Mouse (Mus musculus) brain, embryonic 18.5 days (tissue): ENCODE results near the gene Creb3l2.

Experiments
- DNase-seq: peaks from one replicate; pipeline ENCODE4 v3.0.0-alpha.2; 2012; ENCODE audit warnings: low read depth, low spot score

Gene Creb3l2

DNA sequence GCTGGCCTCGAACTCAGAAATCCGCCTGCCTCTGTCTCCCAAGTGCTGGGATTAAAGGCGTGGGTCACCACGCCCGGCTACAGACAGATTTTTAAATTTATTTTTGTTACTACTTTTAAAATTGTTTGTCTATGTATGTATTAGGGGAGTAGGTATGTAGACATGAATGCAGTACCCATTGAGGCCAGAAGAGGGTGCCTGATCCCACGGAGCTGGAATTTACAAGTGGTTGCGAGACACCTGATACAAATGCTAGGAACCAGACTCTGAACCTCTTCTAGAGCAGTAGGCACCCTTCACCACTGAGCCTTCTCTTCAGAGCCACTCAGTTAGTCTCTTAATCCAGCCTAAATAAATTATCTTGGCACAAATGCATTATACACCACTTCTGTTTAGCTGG is 70.6 kb downstream of the Creb3l2 start:
- no peak for DNase-seq

GRCm38 (mm10) chr6:37370566-37370965 is 71.4 kb downstream of the Creb3l2 start:
- DNase-seq: no peak

GRCm38 (mm10) chr6:37369750-37370149 is 72.2 kb downstream of the Creb3l2 start:
- DNase-seq: no peak

GRCm38 (mm10) chr6:37368281-37368680 is 73.7 kb downstream of the Creb3l2 start:
- no peak for DNase-seq

DNA sequence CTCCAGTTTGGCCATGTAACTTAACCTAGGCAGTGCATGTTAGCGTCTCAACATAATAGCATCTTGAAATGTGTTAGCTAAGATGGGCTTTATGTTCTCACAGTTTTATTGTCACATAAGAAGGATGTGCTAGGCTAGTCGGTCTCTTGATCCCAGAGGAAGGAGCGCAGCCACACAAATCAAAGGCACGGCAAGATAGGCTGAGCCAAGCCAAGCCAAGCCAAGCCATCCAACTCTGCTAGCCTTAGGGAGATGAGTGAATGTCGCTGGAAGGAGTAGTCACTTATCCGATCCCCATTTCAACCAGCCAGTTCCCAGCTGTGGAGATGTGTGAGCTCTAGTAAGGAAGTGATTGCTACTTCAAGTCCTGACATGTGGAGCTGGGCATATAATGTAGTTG is 75.0 kb downstream of the Creb3l2 start:
- DNase-seq: no peak

DNA sequence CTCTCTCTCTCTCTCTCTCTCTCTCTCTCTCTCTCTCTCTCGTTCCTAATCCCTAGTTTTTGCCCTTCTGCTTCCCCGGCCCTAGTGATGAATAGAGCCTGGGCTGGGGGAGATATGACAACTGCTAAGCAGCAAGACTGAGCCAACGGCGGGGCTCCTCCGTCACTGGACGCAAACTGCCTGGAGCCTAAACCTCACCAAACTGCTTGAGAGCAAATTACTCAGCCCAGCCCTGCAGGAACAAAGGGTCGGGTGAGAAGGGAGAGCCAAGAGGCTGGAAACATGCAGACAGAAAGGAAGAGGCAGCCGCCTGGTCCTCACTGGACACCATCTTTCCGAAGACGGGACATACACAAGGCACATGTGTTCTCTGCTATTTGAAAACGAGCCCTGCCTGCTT is 76.8 kb downstream of the Creb3l2 start:
- no peak for DNase-seq

DNA sequence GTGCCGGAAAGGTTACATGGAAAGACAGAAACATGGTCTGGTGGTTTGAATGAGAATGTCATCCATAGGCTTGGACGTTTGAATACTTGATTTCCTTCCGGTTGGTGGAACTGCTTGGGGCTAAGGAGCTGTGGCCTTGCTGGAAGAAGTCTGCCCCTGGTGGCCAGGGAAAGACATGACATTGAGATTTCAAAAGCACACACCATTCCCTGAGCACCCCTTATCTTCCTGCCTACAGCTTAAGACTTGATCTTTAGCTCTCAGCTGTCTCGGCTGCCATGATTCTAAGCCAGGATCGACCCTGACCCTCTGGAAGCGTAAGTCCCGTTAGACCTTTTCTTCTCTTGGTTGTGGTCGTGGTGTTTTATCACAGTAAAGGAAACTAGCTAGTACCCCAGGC is 77.6 kb downstream of the Creb3l2 start:
- DNase-seq: no peak

GRCm38 (mm10) chr6:37360813-37361385 is 81.0 kb downstream of the Creb3l2 start:
- DNase-seq: no peak

GRCm38 (mm10) chr6:37354449-37355179 is 87.3 kb downstream of the Creb3l2 start:
- DNase-seq: peak; percentile 71

- no peak for DNase-seq
These were observed 88.3 kb downstream of the Creb3l2 start for GRCm38 (mm10) chr6:37353616-37354015.

- DNase-seq: no peak
These were observed 90.1 kb downstream of the Creb3l2 start for GRCm38 (mm10) chr6:37351731-37352380.

DNA sequence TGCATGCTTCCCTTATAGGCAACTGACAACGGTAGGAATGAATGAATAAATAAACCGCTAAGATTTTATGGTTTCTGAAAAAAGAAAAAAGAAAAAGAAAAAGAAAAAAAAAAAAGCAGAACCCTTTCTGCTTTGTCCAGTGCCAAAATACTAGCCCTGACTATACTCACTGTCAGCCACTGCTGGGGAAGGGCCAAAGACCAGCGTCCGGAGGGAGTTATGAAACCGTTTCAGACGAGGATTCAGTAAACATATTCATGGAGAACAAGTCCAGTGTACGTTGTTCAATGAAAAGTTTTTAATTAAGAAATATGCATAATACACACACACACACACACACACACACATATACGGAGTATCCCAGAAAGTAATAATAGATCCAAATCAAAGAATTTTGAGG is 91.6 kb downstream of the Creb3l2 start:
- DNase-seq: no peak

DNA sequence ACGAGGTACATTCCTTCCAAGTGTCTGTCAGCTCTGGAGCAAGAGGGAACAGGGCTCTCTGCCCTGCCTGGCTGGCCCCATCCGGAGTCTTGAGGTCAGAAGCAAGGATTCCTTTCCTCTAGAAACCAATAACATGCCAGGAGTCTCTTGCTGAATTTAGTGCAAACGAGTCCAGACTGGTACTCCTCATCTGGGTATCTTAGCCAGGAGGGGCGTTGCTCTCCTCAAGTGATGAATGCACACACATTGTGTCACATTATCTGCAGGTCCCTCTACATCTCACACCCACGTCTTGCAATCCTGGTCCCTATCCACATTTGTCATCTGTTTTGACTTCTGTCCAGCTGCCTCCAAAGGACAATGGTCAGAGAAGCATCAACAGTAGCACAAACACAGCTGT is 94.3 kb downstream of the Creb3l2 start:
- DNase-seq: no peak

- DNase-seq: no peak
These were observed 103.9 kb downstream of the Creb3l2 start for GRCm38 (mm10) chr6:37338055-37338454.

- no peak for DNase-seq
These were observed 105.1 kb downstream of the Creb3l2 start for GRCm38 (mm10) chr6:37336831-37337260.

DNA sequence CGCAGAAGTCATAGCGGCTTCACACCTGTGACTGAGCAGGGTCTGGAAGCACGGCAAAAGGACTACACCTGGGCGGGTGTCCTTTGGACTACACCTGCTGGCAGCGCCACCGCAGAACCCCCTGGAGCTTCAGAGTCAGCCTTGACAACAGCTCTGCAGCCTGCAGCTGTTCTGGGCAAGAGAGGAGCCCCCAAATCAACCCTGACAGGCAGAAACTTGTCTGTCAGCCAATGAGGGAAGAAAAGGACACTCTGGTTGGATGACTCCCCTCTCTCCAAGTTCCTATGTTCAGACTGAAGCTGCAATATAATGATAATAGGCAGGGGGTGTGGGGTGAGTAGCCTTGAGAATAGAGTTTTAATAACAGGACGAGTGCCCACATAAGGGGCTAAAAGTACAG is 105.6 kb downstream of the Creb3l2 start:
- no peak for DNase-seq

DNA sequence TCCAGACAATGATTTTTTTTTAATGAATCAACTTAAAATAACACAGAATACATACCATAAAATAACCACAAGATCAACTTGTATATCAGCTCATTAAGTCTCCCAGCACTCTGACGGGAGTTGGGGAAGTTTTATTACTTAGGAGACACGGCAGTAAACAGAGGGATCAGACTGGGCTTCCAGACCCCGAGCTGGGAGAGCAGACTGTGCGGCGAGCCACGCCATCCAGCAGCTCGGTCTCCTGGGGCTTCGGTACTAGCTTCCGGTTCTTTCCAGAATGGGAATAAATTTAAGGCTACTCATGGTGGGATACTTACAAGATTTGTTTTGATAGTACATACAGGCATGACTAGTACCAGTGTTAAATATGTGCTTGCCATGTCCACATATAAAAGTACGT is 109.1 kb downstream of the Creb3l2 start:
- DNase-seq: no peak

GRCm38 (mm10) chr6:37329901-37330864 is 111.8 kb downstream of the Creb3l2 start:
- DNase-seq: no peak

- DNase-seq: no peak
These were observed 112.6 kb downstream of the Creb3l2 start for GRCm38 (mm10) chr6:37329376-37329775.

DNA sequence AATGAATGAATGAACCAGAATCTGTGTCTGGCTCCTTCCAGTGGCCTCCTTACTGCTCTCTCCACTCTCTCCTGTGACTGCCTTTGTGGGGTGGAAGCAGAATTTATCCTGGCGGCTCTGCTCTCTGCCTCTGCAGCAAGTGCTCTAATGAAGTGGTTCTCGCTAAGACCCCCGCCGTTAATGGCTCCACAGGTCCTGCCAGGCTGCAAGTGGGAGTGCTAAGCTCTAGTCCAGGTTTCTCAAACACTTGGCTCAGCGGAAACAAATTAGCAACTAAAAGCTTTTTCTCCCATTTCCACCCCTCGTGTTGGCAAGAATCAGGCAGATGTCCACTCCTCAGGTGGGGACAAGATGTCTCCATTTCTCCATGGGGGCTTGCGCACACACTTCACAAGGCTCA is 113.3 kb downstream of the Creb3l2 start:
- no peak for DNase-seq

- no peak for DNase-seq
These were observed 114.4 kb downstream of the Creb3l2 start for GRCm38 (mm10) chr6:37327519-37327918.

DNA sequence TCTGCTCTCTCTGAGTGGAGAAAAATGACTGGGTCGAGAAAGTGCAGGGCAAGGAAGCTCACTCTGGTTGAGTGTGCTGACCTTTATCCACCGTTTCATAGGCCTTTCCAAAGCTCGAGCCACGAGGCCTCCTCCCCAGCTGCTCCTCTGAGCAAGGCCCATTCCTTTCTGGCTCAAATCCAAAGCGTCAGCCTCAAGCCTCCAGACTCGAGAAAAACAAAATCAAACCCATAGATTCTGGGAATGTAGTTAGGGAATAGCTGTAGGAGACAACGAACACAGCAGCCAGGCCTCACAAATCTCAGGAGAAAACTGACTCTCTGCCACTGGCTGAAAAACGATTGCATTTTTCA is 115.4 kb downstream of the Creb3l2 start:
- no peak for DNase-seq
